ENCODE assay signal across 7 mouse cellular contexts in the genomic region with DNA sequence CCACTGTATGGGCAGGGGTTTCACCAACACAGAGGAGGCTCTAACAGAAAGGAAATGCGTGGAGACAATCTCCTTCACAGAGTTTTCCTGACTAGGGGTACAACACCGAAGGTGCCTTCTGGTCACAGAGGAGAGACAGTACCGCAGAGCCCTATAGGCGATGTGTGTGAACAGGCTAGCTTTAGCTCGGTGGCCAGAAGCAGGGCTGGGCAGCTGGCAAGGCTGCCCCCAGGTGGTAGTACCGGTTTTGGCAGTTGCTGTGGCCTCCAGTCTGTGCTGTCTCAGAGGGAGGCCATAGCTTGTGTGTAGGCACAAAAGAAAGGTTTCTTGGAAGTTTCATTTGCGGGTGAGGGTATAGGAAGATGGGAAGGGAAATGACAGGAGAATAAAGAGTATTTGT. TPM values are rescaled to one million over a fixed set of nuclear protein-coding genes. Genes with fewer than 3 reads are reported as not detected.
A peak's percentile ranks its signal among the peaks of the same experiment; 100 is the strongest.
DNase-seq lines count a peak whose midpoint lies in the region; ATAC-seq and TF ChIP-seq lines count a peak whose summit lies in the region.

No protein-coding gene starts in this region.

- H3K27me3 ChIP-seq in CH12.LX (replicated peaks): peaks cover 58% of the 10 kb centered on the region
- H3K27me3 ChIP-seq in heart, embryonic 10.5 days (ENCODE audit: insufficient read depth, poor library complexity, severe bottlenecking): peaks cover 26% of the 10 kb centered on the region
- H3K27me3 ChIP-seq in lung, postnatal 0 days (replicated peaks; ENCODE audit: insufficient read depth, low read length): no peaks in the 10 kb centered on the region

- no peaks in the 10 kb centered on the region for H3K36me3 ChIP-seq in CH12.LX (replicated peaks in 1 of 2; ENCODE audit: control insufficient read depth in 1 of 2, insufficient read depth in 1 of 2, low read length in 1 of 2)
- no peaks in the 10 kb centered on the region for H3K36me3 ChIP-seq in heart, embryonic 10.5 days
- H3K36me3 ChIP-seq in lung, postnatal 0 days (ENCODE audit: insufficient read depth, low read length): no peaks in the 10 kb centered on the region

- H3K4me3 ChIP-seq in CH12.LX (replicated peaks in 1 of 3; ENCODE audit: low read depth in 2 of 3, low read length in 2 of 3, poor library complexity in 1 of 3): no peak overlapping the region
- no peak overlapping the region for H3K4me3 ChIP-seq in heart, embryonic 10.5 days
- H3K4me3 ChIP-seq in lung, postnatal 0 days (ENCODE audit: low read depth, low read length): no peak overlapping the region

- in situ Hi-C loops in CH12.LX (cut with MboI; ENCODE audit: low pct_ligation_motif_present, low pct_unique_long_range_greater_than_20kb, low sequenced_read_pairs): no loop called here

- H3K9me3 ChIP-seq in CH12.LX (replicated peaks; ENCODE audit: low read length): no peaks in the 10 kb centered on the region
- no peaks in the 10 kb centered on the region for H3K9me3 ChIP-seq in heart, embryonic 10.5 days
- H3K9me3 ChIP-seq in lung, postnatal 0 days (ENCODE audit: low read length): no peaks in the 10 kb centered on the region

- peak overlapping the region; percentile 18; the same call in 1 of the 2 replicates for H3K9ac ChIP-seq in CH12.LX (ENCODE audit: insufficient read depth, low read depth)
- no peak overlapping the region for H3K9ac ChIP-seq in lung, postnatal 0 days (replicated peaks; ENCODE audit: low read depth)

- ATAC-seq in lung, postnatal 0 days: peak; percentile 97

- 10% methylated on average over 7 of the region's 7 CpGs for WGBS in heart, embryonic 10.5 days
- WGBS in lung, postnatal 0 days: 11% methylated on average over 7 of the region's 7 CpGs

- H3K4me2 ChIP-seq in CH12.LX (ENCODE audit: insufficient read depth, low read depth, poor library complexity, severe bottlenecking): peak overlapping the region; percentile 47
- no peak overlapping the region for H3K4me2 ChIP-seq in lung, postnatal 0 days (replicated peaks; ENCODE audit: low read depth, low read length)

- peak; percentile 89 for TF ChIP-seq RAD21 in CH12.LX (IDR thresholded peaks at IDR 0.05; ENCODE audit: low read depth, low read length)

- dilution Hi-C loops in CH12.LX (cut with MboI; ENCODE audit: extremely low pct_ligation_motif_present, extremely low pct_unique_long_range_greater_than_20kb, low sequenced_read_pairs): no loop called here

- peaks cover 0 to 9% of the 10 kb centered on the region in 2 experiments; a peak in 2 of 4 replicates for H3K4me1 ChIP-seq in CH12.LX (ENCODE audit: control insufficient read depth in 1 of 2, insufficient read depth in 2 of 2)
- peaks cover 9% of the 10 kb centered on the region for H3K4me1 ChIP-seq in heart, embryonic 10.5 days
- H3K4me1 ChIP-seq in lung, postnatal 0 days (ENCODE audit: insufficient read depth, low read depth, low read length): no peaks in the 10 kb centered on the region

- no peaks in the 10 kb centered on the region for H3K79me2 ChIP-seq in CH12.LX (replicated peaks; ENCODE audit: control insufficient read depth, extremely low read depth, insufficient read depth, poor library complexity, severe bottlenecking)

- H3K27ac ChIP-seq in CH12.LX (ENCODE audit: insufficient read depth, low read depth): no peak overlapping the region
- no peak overlapping the region; the same call in 1 of the 2 replicates for H3K27ac ChIP-seq in heart, embryonic 10.5 days
- H3K27ac ChIP-seq in lung, postnatal 0 days (ENCODE audit: low read length): peak overlapping the region; percentile 11; the same call in 1 of the 2 replicates

- no peak for TF ChIP-seq EP300 in CH12.LX (IDR thresholded peaks at IDR 0.05; ENCODE audit: low read length)
- TF ChIP-seq EP300 in lung, postnatal 0 days (IDR thresholded peaks at IDR 0.05): no peak

- DNase-seq in CH12.LX (ENCODE audit: extremely low read depth) (peak; percentile 76), R1 (ENCODE audit: low read depth, low spot score) (peak; percentile 70)
- DNase-seq in cerebellum, postnatal 14 days: peak; percentile 68 to 75
- DNase-seq in heart, embryonic 10.5 days (ENCODE audit: low spot score): peak; percentile 87
- peak; percentile 80 for DNase-seq in kidney, adult 9 months
- DNase-seq in lung, postnatal 0 days (ENCODE audit: low spot score): peak; percentile 79
- DNase-seq in right cerebral cortex, postnatal 25 days: peak; percentile 58

- TF ChIP-seq POLR2A in CH12.LX (IDR thresholded peaks at IDR 0.05; ENCODE audit: low read depth, low read length): no peak

- peak; percentile 68 to 98 for TF ChIP-seq CTCF in CH12.LX (conservative IDR thresholded peaks at IDR 0.05 in 1 of 2, IDR thresholded peaks at IDR 0.05 in 1 of 2; ENCODE audit: low read depth in 2 of 2, low read length in 2 of 2)
- TF ChIP-seq CTCF in lung, postnatal 0 days (IDR thresholded peaks at IDR 0.05): peak; percentile 92

TF ChIP-seq in CH12.LX, 34 proteins besides CTCF, POLR2A, EP300 and RAD21:
- TF ChIP-seq POLR2AphosphoS2 (IDR thresholded peaks at IDR 0.05; ENCODE audit: low read depth, low read length) (no peak), MAZ (IDR thresholded peaks at IDR 0.05; ENCODE audit: low read depth, low read length) (no peak), ZNF384 (IDR thresholded peaks at IDR 0.05; ENCODE audit: low read depth, low read length) (peak; percentile 49; the same call in 1 of the 2 replicates), MXI1 (IDR thresholded peaks at IDR 0.05; ENCODE audit: low read depth, low read length) (no peak), ZMIZ1 (IDR thresholded peaks at IDR 0.05; ENCODE audit: low read depth, low read length) (no peak), USF2 (conservative IDR thresholded peaks at IDR 0.05; ENCODE audit: low read depth, low read length) (no peak), NELFE (IDR thresholded peaks at IDR 0.05; ENCODE audit: low read depth, low read length) (no peak), GABPA (IDR thresholded peaks at IDR 0.05; ENCODE audit: insufficient replicate concordance, low read depth, low read length) (no peak), HCFC1 (IDR thresholded peaks at IDR 0.05; ENCODE audit: low read depth, low read length) (no peak), IRF4 (IDR thresholded peaks at IDR 0.05; ENCODE audit: low read depth, low read length) (peak; percentile 79), ZC3H11A (IDR thresholded peaks at IDR 0.05; ENCODE audit: low read depth, low read length) (no peak; the same call in 1 of the 2 replicates), JUN (IDR thresholded peaks at IDR 0.05; ENCODE audit: insufficient read depth, low read depth, low read length) (no peak), MYC (IDR thresholded peaks at IDR 0.05; ENCODE audit: low read depth, low read length) (no peak), USF1 (IDR thresholded peaks at IDR 0.05; ENCODE audit: low read depth, low read length) (no peak), PAX5 (IDR thresholded peaks at IDR 0.05; ENCODE audit: low read length) (no peak), BHLHE40 (IDR thresholded peaks at IDR 0.05; ENCODE audit: low read depth, low read length) (no peak), TBP (conservative IDR thresholded peaks at IDR 0.05; ENCODE audit: low read depth, low read length) (no peak), SMC3 (IDR thresholded peaks at IDR 0.05; ENCODE audit: low read depth, low read length) (peak; percentile 94), ZKSCAN1 (IDR thresholded peaks at IDR 0.05; ENCODE audit: borderline replicate concordance, low read depth, low read length) (no peak)

RNA-seq across cellular contexts. Expression of gene Slc25a1, which starts 10.8 kb away (rescaled TPM):
- 106 and 141 TPM in 2 replicates for total RNA-seq in CH12.LX (2012; rRNA removed)
- 96.5 and 113 TPM in 2 replicates for total RNA-seq in CH12.LX (2014; rRNA removed)
- polyA plus RNA-seq in CH12.LX (2012; ENCODE audit: insufficient read length, low read depth): 122 and 134 TPM in 2 replicates
- 46.6 and 73.7 TPM in 2 replicates for polyA plus RNA-seq in heart, embryonic 10.5 days (2016; fragmentation: Nextera tagmentation; extraction: Ambion mirVana)
- polyA plus RNA-seq in lung, postnatal 0 days (2015; fragmentation: Nextera tagmentation; extraction: Ambion mirVana): 87.3 and 94.0 TPM in 2 replicates

RNA-seq across cellular contexts. Expression of gene Gsc2, which starts 24.0 kb away (rescaled TPM):
- not detected in 2 replicates for total RNA-seq in CH12.LX (2012; rRNA removed)
- total RNA-seq in CH12.LX (2014; rRNA removed): not detected in 2 replicates
- polyA plus RNA-seq in CH12.LX (2012; ENCODE audit: insufficient read length, low read depth): not detected in 2 replicates
- polyA plus RNA-seq in heart, embryonic 10.5 days (2016; fragmentation: Nextera tagmentation; extraction: Ambion mirVana): 0.20 and 0.44 TPM in 2 replicates
- polyA plus RNA-seq in lung, postnatal 0 days (2015; fragmentation: Nextera tagmentation; extraction: Ambion mirVana): not detected in 2 replicates

RNA-seq across cellular contexts. Expression of gene Ess2, which starts 27.7 kb away (rescaled TPM):
- 33.1 and 36.7 TPM in 2 replicates for total RNA-seq in CH12.LX (2012; rRNA removed)
- 31.1 and 31.4 TPM in 2 replicates for total RNA-seq in CH12.LX (2014; rRNA removed)
- 37.0 and 38.7 TPM in 2 replicates for polyA plus RNA-seq in CH12.LX (2012; ENCODE audit: insufficient read length, low read depth)
- 39.7 and 39.9 TPM in 2 replicates for polyA plus RNA-seq in heart, embryonic 10.5 days (2016; fragmentation: Nextera tagmentation; extraction: Ambion mirVana)
- polyA plus RNA-seq in lung, postnatal 0 days (2015; fragmentation: Nextera tagmentation; extraction: Ambion mirVana): 21.8 and 22.6 TPM in 2 replicates

RNA-seq across cellular contexts. Expression of gene Tssk2, which starts 40.4 kb away (rescaled TPM):
- total RNA-seq in CH12.LX (2012; rRNA removed) (not detected in 2 replicates), CH12.LX (2014; rRNA removed) (not detected in 2 replicates)
- 0.21 TPM in 1 of 2 replicates, not detected in the other for polyA plus RNA-seq in CH12.LX (2012; ENCODE audit: insufficient read length, low read depth)
- not detected in 2 replicates for polyA plus RNA-seq in heart, embryonic 10.5 days (2016; fragmentation: Nextera tagmentation; extraction: Ambion mirVana)
- polyA plus RNA-seq in lung, postnatal 0 days (2015; fragmentation: Nextera tagmentation; extraction: Ambion mirVana): not detected in 2 replicates

RNA-seq across cellular contexts. Expression of gene Dgcr2, which starts 40.5 kb away (rescaled TPM):
- total RNA-seq in CH12.LX (2012; rRNA removed) (48.0 and 52.5 TPM in 2 replicates), CH12.LX (2014; rRNA removed) (36.9 and 41.5 TPM in 2 replicates)
- polyA plus RNA-seq in CH12.LX (2012; ENCODE audit: insufficient read length, low read depth): 45.2 and 54.8 TPM in 2 replicates
- 63.7 and 69.6 TPM in 2 replicates for polyA plus RNA-seq in heart, embryonic 10.5 days (2016; fragmentation: Nextera tagmentation; extraction: Ambion mirVana)
- 47.3 and 49.2 TPM in 2 replicates for polyA plus RNA-seq in lung, postnatal 0 days (2015; fragmentation: Nextera tagmentation; extraction: Ambion mirVana)
